Mouse (Mus musculus) kidney, postnatal 10 days (tissue): ENCODE measurements at regions not wholly inside any gene's neighbourhood (a gene's known extent, or its start where the extent isn't known, plus 50 kb on each side); places are given as distances from the start of the nearest gene placed in this dataset.

Experiments used
- DNase-seq: peaks from one replicate; pipeline ENCODE4 v3.0.0; 2021; ENCODE audit warnings: mixed read lengths

- DNase-seq, result no peak
Measured at GRCm38 (mm10) chr3:10697698-10698452, 362.4 kb upstream of the Gm38303 start.

DNA sequence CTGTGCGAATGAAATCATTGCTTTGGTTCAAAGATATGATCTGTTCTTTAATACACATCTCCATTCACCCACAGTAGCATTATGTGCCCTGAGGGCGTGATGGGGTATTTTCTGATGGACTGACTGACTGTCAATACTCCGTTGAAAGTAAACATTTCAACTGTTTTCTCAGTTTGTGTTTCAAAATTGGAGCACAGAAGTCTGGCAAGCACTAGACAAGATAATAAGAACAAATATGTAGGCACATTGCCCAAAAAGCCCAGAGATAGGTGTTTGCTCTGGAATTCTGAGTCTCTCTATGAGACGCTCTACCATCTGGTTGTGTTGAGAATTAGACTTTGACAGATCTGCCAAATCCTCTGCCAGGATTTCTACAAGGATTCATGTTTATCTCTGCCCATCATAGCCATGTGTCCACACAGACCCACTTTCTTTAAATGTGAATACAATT is 350.0 kb upstream of the Gm38303 start:
- no peak for DNase-seq

GRCm38 (mm10) chr3:10684885-10685500 is 349.5 kb upstream of the Gm38303 start:
- DNase-seq, result peak; percentile 66

- DNase-seq, result no peak
Measured at GRCm38 (mm10) chr3:10681938-10682337, 346.5 kb upstream of the Gm38303 start.

GRCm38 (mm10) chr3:10647975-10648511 is 312.6 kb upstream of the Gm38303 start:
- no peak for DNase-seq
